Mouse (Mus musculus): ENCODE data around the gene Cela3b.

GRCm38 (mm10) chr4:137430502-137430901, at the start of gene Cela3b:
- no peak for TF ChIP-seq MYOG (IDR thresholded peaks at IDR 0.05; ENCODE audit: control insufficient read depth, extremely low read depth, insufficient read length)
- no peak for TF ChIP-seq CTCF (IDR thresholded peaks at IDR 0.05; ENCODE audit: control insufficient read depth, insufficient read depth, insufficient read length)
- TF ChIP-seq USF1 (IDR thresholded peaks at IDR 0.05; ENCODE audit: low read depth): no peak
- no peak for TF ChIP-seq MAX (IDR thresholded peaks at IDR 0.05)
- no peak for TF ChIP-seq MYOD1 (IDR thresholded peaks at IDR 0.05; ENCODE audit: control insufficient read depth, insufficient read length, low read depth)
- no peak for TF ChIP-seq FOSL1 (IDR thresholded peaks at IDR 0.05; ENCODE audit: insufficient read depth, low read length, poor library complexity, severe bottlenecking)
